Mouse (Mus musculus): Measurements from ENCODE around the gene Rreb1. TPM values are rescaled to one million over a fixed set of nuclear protein-coding genes. Genes with fewer than 3 reads are reported as not detected.

The Rreb1 gene
- polyA plus RNA-seq, 1 experiment from 2014 or later: 13.5 TPM

DNA sequence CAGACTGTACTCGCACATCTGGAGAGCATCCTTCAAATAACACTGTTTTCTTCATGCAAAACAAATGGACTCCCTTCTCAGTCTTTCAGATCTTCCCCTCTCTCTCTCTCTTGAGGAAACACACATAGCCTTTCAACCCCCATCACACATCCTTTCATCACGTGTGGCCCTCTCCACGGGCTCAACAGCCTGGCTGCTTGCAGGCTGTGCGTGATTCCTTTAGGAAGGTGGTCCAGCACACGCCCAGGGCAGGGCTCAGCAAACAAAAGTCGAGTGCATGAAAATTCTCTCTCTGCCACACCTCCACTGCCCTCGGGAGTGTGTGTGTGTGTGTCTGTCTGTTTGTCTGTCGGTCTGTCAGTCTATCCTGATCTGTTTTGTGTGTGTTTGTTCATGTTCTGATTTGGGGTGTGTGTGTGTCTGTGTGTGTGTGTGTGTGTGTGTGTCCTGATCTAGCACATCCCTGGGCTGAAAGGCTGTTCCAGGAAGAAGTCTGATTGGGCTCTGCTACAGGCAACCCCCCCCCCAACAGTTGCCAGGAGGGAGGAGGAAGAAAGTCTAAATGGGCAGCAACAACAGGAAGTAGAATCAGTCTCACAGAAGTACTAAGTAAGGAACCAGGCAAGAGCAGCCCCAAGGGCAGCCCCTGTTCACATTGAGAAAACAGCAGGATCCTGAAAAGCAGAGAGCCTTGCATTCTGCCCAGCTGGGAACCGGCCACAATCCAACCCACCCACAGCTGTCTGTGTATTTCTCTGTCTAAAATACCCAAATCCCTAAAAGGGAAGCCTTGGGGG, 26.8 kb upstream of the Rreb1 start:
- Histone ChIP-seq H3K36me3 (ENCODE audit: insufficient read depth, low read length) (no peaks in the 10 kb centered on the region), H3K4me3 (ENCODE audit: low read length) (no peak overlapping the region), H3K9ac (replicated peaks; ENCODE audit: low read length) (no peak overlapping the region), H3K4me1 (ENCODE audit: insufficient read depth, low read length) (no peaks in the 10 kb centered on the region), H3K4me2 (replicated peaks; ENCODE audit: low read depth, low read length) (no peak overlapping the region), H3K9me3 (ENCODE audit: low read length) (no peaks in the 10 kb centered on the region), H3K27me3 (ENCODE audit: insufficient read depth, low read length) (no peaks in the 10 kb centered on the region), H3K27ac (ENCODE audit: low read length) (no peak overlapping the region)
- WGBS: 60% methylated on average over 9 of the region's 9 CpGs
- no peak for ATAC-seq (ENCODE audit: low FRiP score, low TSS enrichment)

DNA sequence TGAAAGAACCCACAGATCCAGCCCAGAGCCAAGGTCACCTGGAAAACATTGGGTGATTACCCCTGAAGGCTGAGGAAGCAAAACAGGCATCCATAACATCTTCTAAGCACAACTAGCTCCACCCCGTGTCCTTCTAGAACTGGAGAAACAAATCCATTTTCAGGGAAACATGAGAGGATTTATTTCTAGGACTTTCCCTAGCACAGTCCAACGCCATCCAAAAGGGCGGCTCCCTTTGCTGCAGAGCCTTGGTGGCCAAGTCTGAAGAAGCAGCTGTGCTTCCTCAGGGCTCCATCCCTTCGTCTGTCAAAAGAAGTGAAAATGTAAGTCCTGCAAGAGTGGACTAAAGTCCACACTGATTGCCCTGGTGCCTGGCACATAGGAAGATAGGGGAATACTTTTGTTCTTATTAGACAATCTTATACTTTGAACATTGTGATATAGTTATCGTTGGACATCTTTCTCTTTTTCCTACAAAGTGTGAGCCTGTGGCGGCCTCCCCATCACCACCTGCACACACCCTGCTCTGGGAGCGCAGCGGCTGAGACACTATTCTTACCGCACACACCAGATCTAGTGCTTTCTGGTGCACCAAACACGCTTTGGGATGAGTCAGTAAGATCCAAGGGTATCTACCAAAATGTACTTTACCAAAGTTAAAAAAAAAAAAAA, 18.7 kb upstream of the Rreb1 start:
- ATAC-seq (ENCODE audit: low FRiP score, low TSS enrichment): no peak
- Histone ChIP-seq H3K9me3 (ENCODE audit: low read length) (no peaks in the 10 kb centered on the region), H3K27ac (ENCODE audit: low read length) (no peak overlapping the region), H3K4me3 (ENCODE audit: low read length) (no peak overlapping the region), H3K27me3 (ENCODE audit: insufficient read depth, low read length) (no peaks in the 10 kb centered on the region), H3K4me2 (replicated peaks; ENCODE audit: low read depth, low read length) (no peak overlapping the region), H3K4me1 (ENCODE audit: insufficient read depth, low read length) (no peaks in the 10 kb centered on the region), H3K36me3 (ENCODE audit: insufficient read depth, low read length) (no peaks in the 10 kb centered on the region), H3K9ac (replicated peaks; ENCODE audit: low read length) (no peak overlapping the region)
- 85% methylated on average over 10 of the region's 10 CpGs for WGBS

DNA sequence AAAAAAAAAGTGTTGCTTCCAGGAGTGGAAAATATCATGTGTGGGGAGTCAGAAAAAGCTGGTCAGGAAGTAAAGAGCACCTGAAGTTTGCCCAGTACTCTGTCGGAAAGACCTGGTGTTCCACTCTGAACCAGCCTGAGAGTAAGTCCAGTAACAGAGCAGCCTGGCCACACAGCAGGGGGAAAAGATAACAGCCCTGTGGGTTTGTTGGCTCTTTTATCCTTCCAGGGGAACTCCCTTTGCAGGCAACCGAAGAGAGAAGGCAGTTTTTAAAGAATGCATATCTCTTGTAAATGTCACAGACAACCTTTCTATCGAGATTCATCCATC, 18.2 kb upstream of the Rreb1 start:
- Histone ChIP-seq H3K27ac (ENCODE audit: low read length) (no peak overlapping the region), H3K9ac (replicated peaks; ENCODE audit: low read length) (no peak overlapping the region), H3K4me3 (ENCODE audit: low read length) (no peak overlapping the region), H3K4me2 (replicated peaks; ENCODE audit: low read depth, low read length) (no peak overlapping the region), H3K9me3 (ENCODE audit: low read length) (no peaks in the 10 kb centered on the region), H3K4me1 (ENCODE audit: insufficient read depth, low read length) (no peaks in the 10 kb centered on the region), H3K36me3 (ENCODE audit: insufficient read depth, low read length) (no peaks in the 10 kb centered on the region), H3K27me3 (ENCODE audit: insufficient read depth, low read length) (no peaks in the 10 kb centered on the region)
- 60% methylated on average over 3 of the region's 3 CpGs for WGBS
- ATAC-seq (ENCODE audit: low FRiP score, low TSS enrichment): no peak

GRCm38 (mm10) chr13:37760373-37760772, 17.8 kb upstream of the Rreb1 start:
- no peaks in the 10 kb centered on the region for H3K9me3 ChIP-seq (ENCODE audit: low read length)
- WGBS: 82% methylated on average over 3 of the region's 3 CpGs
- no peak overlapping the region for H3K4me3 ChIP-seq (ENCODE audit: low read length)
- H3K9ac ChIP-seq (replicated peaks; ENCODE audit: low read length): no peak overlapping the region
- no peaks in the 10 kb centered on the region for H3K27me3 ChIP-seq (ENCODE audit: insufficient read depth, low read length)
- ATAC-seq (ENCODE audit: low FRiP score, low TSS enrichment): no peak
- no peak overlapping the region for H3K4me2 ChIP-seq (replicated peaks; ENCODE audit: low read depth, low read length)
- H3K36me3 ChIP-seq (ENCODE audit: insufficient read depth, low read length): no peaks in the 10 kb centered on the region
- H3K27ac ChIP-seq (ENCODE audit: low read length): no peak overlapping the region
- H3K4me1 ChIP-seq (ENCODE audit: insufficient read depth, low read length): no peaks in the 10 kb centered on the region

DNA sequence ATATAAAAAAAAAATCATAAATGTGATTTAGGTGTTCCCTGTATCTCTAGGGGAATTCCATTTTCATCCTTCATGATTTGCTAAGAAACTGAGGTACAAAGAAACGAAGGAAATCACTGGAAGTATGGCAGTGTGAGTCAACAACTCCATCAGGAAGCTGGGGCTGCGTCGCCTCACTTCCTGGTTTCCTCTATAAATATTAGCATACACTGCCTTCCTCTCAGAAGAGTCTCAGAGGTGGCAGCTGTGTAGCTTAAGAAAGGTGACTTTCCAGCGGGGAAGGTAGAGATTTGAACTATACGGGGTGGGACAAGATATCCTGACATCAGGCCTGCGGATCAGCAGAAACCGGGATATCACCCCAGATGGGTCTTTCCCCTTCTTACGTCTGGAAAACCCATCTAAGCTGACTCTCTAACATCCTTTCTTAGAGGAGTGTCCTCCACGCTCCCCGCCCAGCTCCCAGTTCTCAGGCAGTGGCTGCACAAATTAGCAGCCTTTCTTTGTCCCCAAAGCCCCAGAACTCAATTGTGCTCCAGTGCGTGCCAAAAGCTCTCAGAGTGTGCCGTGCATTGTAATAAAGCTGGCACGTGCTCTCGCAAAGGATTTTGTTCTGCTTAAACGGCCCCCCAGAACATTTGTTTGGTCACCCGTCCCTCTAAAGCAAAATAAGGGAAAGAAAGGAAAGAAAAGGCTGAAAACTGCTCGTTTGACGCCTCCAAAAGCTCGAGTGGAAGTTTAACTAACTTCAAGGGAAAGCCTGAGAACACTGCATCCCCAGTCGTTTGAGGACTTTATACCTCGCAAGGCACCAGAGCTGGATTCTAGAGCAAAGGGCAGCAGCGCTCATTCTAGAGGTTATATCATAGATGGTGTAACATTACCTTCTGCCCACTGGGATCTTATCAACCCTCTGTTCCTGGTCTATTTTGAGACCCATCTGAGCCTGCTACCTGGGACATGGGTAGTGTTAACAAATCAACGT, 17.0 kb upstream of the Rreb1 start:
- H3K27me3 ChIP-seq (ENCODE audit: insufficient read depth, low read length): no peaks in the 10 kb centered on the region
- 0 out of 2 replicates have a peak overlapping the region, but pooled peaks have one; percentile 0 for H3K9ac ChIP-seq (replicated peaks; ENCODE audit: low read length)
- H3K4me3 ChIP-seq (ENCODE audit: low read length): no peak overlapping the region
- H3K9me3 ChIP-seq (ENCODE audit: low read length): no peaks in the 10 kb centered on the region
- peak overlapping the region; percentile 9 for H3K4me2 ChIP-seq (replicated peaks; ENCODE audit: low read depth, low read length)
- H3K4me1 ChIP-seq (ENCODE audit: insufficient read depth, low read length): no peaks in the 10 kb centered on the region
- peak overlapping the region; percentile 10 for H3K27ac ChIP-seq (ENCODE audit: low read length)
- H3K36me3 ChIP-seq (ENCODE audit: insufficient read depth, low read length): no peaks in the 10 kb centered on the region
- 0 out of 2 replicates have a peak, but pooled peaks have one; percentile 35 for ATAC-seq (ENCODE audit: low FRiP score, low TSS enrichment)
- 32% methylated on average over 23 of the region's 23 CpGs for whole genome bisulfite sequencing

DNA sequence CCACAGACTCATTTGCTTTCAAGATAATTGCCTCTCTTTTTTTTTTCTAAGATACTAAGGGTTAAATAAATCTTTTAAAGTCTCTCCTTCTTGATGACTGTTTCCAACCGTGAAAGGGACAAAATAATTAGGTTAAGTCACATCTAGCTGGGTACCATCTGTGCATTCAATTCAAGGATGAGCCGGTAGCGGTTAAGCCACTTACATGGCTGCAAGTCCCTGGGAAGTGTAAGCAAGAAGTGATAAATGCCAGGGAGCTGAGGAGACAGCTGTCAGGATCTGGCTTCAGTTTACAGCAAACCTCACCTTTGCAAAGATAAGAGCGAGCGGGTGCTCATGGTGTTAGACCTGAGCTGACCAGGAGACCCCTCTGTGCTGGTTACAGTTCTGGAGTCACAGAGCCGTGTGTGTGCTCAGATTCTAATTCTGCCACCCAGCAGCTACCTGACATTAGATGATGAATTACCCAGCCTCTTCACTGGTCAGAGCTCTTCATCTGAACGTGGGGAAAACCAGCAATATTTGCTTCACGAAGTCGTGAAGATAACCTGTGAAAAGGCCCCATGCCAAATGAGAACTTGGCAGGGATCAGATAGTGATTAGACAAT, 14.3 kb upstream of the Rreb1 start:
- H3K9ac ChIP-seq (replicated peaks; ENCODE audit: low read length): no peak overlapping the region
- no peaks in the 10 kb centered on the region for H3K9me3 ChIP-seq (ENCODE audit: low read length)
- H3K27ac ChIP-seq (ENCODE audit: low read length): no peak overlapping the region
- 73% methylated on average over 9 of the region's 9 CpGs for WGBS
- no peaks in the 10 kb centered on the region for H3K36me3 ChIP-seq (ENCODE audit: insufficient read depth, low read length)
- no peaks in the 10 kb centered on the region for H3K4me1 ChIP-seq (ENCODE audit: insufficient read depth, low read length)
- H3K4me2 ChIP-seq (replicated peaks; ENCODE audit: low read depth, low read length): no peak overlapping the region
- no peak overlapping the region for H3K4me3 ChIP-seq (ENCODE audit: low read length)
- no peak for ATAC-seq (ENCODE audit: low FRiP score, low TSS enrichment)
- no peaks in the 10 kb centered on the region for H3K27me3 ChIP-seq (ENCODE audit: insufficient read depth, low read length)

DNA sequence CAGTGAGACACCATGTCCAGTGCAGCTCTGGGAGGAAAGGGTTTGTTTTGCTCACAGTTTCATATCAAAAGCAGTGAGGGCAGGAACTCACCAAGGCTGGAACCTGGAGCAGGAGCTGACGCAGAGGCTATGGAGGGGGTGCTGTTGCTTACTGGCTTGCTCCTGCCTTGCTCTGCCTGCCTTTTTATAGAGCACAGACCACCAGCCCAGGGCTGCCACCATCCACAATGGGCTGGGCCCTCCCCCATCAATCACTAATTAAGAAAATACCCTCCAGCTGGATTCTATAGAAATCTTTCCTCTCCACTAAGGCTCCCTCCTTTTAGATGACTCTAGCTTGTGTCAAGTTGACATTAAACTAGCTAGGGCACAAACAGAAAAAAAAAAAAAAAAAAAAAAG, 8.4 kb upstream of the Rreb1 start:
- Histone ChIP-seq H3K9ac (replicated peaks; ENCODE audit: low read length) (no peak overlapping the region), H3K4me1 (ENCODE audit: insufficient read depth, low read length) (no peaks in the 10 kb centered on the region), H3K27me3 (ENCODE audit: insufficient read depth, low read length) (no peaks in the 10 kb centered on the region), H3K4me3 (ENCODE audit: low read length) (no peak overlapping the region), H3K36me3 (ENCODE audit: insufficient read depth, low read length) (no peaks in the 10 kb centered on the region), H3K4me2 (replicated peaks; ENCODE audit: low read depth, low read length) (no peak overlapping the region), H3K27ac (ENCODE audit: low read length) (no peak overlapping the region), H3K9me3 (ENCODE audit: low read length) (no peaks in the 10 kb centered on the region)
- ATAC-seq (ENCODE audit: low FRiP score, low TSS enrichment): no peak
- 53% methylated on average over 1 of the region's 1 CpGs for WGBS

DNA sequence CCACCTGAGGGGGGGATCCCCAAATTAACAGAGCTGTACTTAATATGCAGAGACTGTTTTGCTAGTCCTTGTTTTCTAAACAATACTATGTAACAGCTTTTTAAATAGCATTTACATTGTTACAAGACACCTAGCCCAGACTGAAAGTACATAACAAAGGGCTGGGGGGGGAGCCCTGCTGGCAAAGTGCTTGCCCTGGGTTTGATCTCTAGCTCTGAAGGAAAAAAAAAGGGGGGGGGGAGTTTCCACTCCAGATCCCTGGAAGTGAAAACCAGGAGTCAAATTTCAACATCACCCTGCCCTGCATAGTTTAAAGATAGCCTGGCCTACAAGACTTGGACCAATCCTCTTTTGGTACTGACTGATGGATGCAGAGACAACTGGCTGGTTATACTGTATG, 4.7 kb upstream of the Rreb1 start:
- no peaks in the 10 kb centered on the region for H3K36me3 ChIP-seq (ENCODE audit: insufficient read depth, low read length)
- H3K4me1 ChIP-seq (ENCODE audit: insufficient read depth, low read length): 0 out of 2 replicates have a peak, but pooled peaks cover 3% of the 10 kb centered on the region
- H3K4me2 ChIP-seq (replicated peaks; ENCODE audit: low read depth, low read length): no peak overlapping the region
- ATAC-seq (ENCODE audit: low FRiP score, low TSS enrichment): no peak
- H3K27ac ChIP-seq (ENCODE audit: low read length): no peak overlapping the region
- no peak overlapping the region for H3K9ac ChIP-seq (replicated peaks; ENCODE audit: low read length)
- H3K9me3 ChIP-seq (ENCODE audit: low read length): no peaks in the 10 kb centered on the region
- H3K27me3 ChIP-seq (ENCODE audit: insufficient read depth, low read length): peaks cover 3% of the 10 kb centered on the region; the same call in 1 of the 2 replicates
- H3K4me3 ChIP-seq (ENCODE audit: low read length): no peak overlapping the region

DNA sequence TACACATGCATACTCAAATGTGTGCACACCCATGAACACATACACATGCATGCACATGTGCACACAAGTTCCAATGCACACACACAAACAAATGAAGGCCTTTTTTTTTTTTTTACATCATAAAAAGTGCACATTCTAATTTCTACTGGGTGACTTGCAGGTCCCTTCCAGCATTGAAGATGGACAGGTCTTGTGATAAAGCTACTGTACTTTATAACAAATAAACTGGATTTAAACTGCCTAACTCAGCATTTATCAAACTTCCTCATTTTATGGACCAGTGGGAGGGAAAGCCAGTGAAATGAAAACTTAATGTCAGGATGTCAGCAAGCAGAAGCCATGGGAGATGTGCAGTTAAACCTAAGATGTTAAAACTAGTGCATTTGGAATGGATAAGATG, 1.5 kb upstream of the Rreb1 start:
- Histone ChIP-seq H3K36me3 (ENCODE audit: insufficient read depth, low read length) (no peaks in the 10 kb centered on the region), H3K4me2 (replicated peaks; ENCODE audit: low read depth, low read length) (no peak overlapping the region), H3K9ac (replicated peaks; ENCODE audit: low read length) (no peak overlapping the region), H3K27me3 (ENCODE audit: insufficient read depth, low read length) (peaks cover 3% of the 10 kb centered on the region; the same call in 1 of the 2 replicates), H3K27ac (ENCODE audit: low read length) (no peak overlapping the region), H3K9me3 (ENCODE audit: low read length) (no peaks in the 10 kb centered on the region), H3K4me3 (ENCODE audit: low read length) (no peak overlapping the region), H3K4me1 (ENCODE audit: insufficient read depth, low read length) (peaks cover 10% of the 10 kb centered on the region; the same call in 1 of the 2 replicates)
- ATAC-seq (ENCODE audit: low FRiP score, low TSS enrichment): no peak

All from kidney, embryonic 16.5 days (tissue).